Mouse (Mus musculus) layer of hippocampus, postnatal 14 days (tissue): ENCODE measurements around the gene Scarf2. TPM values are rescaled to one million over a fixed set of nuclear protein-coding genes. Genes with fewer than 3 reads are reported as not detected.

Source experiments
- total RNA-seq, 2 experiments: library from RNA; stranded (reverse); gene quantifications; 2 replicates each; pipeline ENCODE4 v1.2.3; 2021

The Scarf2 gene
- total RNA-seq, 2 experiments from 2014 or later, result 3.9 TPM

Other genes with a start within 250 kb of the Scarf2 start
- gene Lrrc74b, start 236.0 kb upstream of the Scarf2 start, total RNA-seq, result 1 to 10 TPM in 1 of 2 experiments, under 1 TPM in 1; 0.67 to 1.6 TPM
- gene P2rx6, start 235.4 kb upstream of the Scarf2 start, total RNA-seq, result 1 to 10 TPM in 1 of 2 experiments, under 1 TPM in 1; 0.83 to 1.1 TPM
- 10 to 100 TPM; 86.2 to 94.9 TPM for gene Slc7a4, start 214.1 kb upstream of the Scarf2 start, total RNA-seq
- gene Smpd4, start 177.9 kb upstream of the Scarf2 start, total RNA-seq, result 10 to 100 TPM; 37.9 to 42.2 TPM
- gene Ccdc74a, start 150.8 kb upstream of the Scarf2 start, total RNA-seq, result 10 to 100 TPM; 39.9 to 48.2 TPM
- gene Med15, start 64.4 kb upstream of the Scarf2 start, total RNA-seq, result 10 to 100 TPM; 65.4 to 80.2 TPM
- gene Klhl22, start 37.7 kb upstream of the Scarf2 start, total RNA-seq, result 100 to 1,000 TPM in 1 of 2 experiments, 10 to 100 TPM in 1; 91.8 to 108 TPM
- 1 to 10 TPM; 5.8 to 6.3 TPM for gene B830017H08Rik, start 35.8 kb downstream of the Scarf2 start, total RNA-seq
- gene Car15, start 41.1 kb downstream of the Scarf2 start, total RNA-seq, result 10 to 100 TPM; 12.9 to 13.8 TPM
- gene Gm20518, start 94.4 kb downstream of the Scarf2 start, total RNA-seq, result 1 to 10 TPM; 1.9 to 2.4 TPM
- not detected for gene Tssk1, start 96.9 kb downstream of the Scarf2 start, total RNA-seq
- 100 to 1,000 TPM; 105 to 111 TPM for gene Dgcr2, start 101.3 kb downstream of the Scarf2 start, total RNA-seq
- gene Tssk2, start 101.4 kb downstream of the Scarf2 start, total RNA-seq, result not detected
- gene Ess2, start 114.1 kb downstream of the Scarf2 start, total RNA-seq, result 10 to 100 TPM; 27.8 to 32.2 TPM
- not detected for gene Gsc2, start 117.8 kb downstream of the Scarf2 start, total RNA-seq
- 10 to 100 TPM; 60.4 to 61.2 TPM for gene Slc25a1, start 130.9 kb downstream of the Scarf2 start, total RNA-seq
- gene Vpreb2, start 183.1 kb downstream of the Scarf2 start, total RNA-seq, result under 1 TPM in 1 of 2 experiments, not detected in 1; 0.99 TPM